Mouse (Mus musculus): ENCODE results near the gene Agbl3. TPM values are rescaled to one million over a fixed set of nuclear protein-coding genes. Genes with fewer than 3 reads are reported as not detected.

Agbl3 gene
- total and polyA plus RNA-seq, 2 experiments from 2014 or later, result 20.7 to 23.3 TPM

- H3K9me3 ChIP-seq (ENCODE audit: low read length), result no peaks in the 10 kb centered on the region
- peaks cover 9% of the 10 kb centered on the region; the same call in 1 of the 2 replicates for H3K4me1 ChIP-seq (ENCODE audit: insufficient read depth, low read length)
- 30% methylated on average over 2 of the region's 2 CpGs for WGBS
- H3K27me3 ChIP-seq (ENCODE audit: insufficient read depth, low read length), result no peaks in the 10 kb centered on the region
- ATAC-seq (ENCODE audit: low FRiP score) (no peak), DNase-seq (ENCODE audit: low spot score) (no peak)
- 0 out of 2 replicates have a peak overlapping the region, but pooled peaks have one; percentile 80 for H3K9ac ChIP-seq (replicated peaks; ENCODE audit: low read length, poor library complexity, severe bottlenecking)
- TF ChIP-seq CTCF (IDR thresholded peaks at IDR 0.05), result no peak
- peak overlapping the region; percentile 43; the same call in 1 of the 2 replicates for H3K27ac ChIP-seq (ENCODE audit: low read depth, low read length)
- peaks cover 7% of the 10 kb centered on the region; the same call in 1 of the 2 replicates for H3K36me3 ChIP-seq (ENCODE audit: insufficient read depth, low read length)
- H3K4me3 ChIP-seq (ENCODE audit: low read depth, low read length), result peak overlapping the region; percentile 58
- peak overlapping the region; percentile 62 for H3K4me2 ChIP-seq (ENCODE audit: low read depth, low read length, poor library complexity, severe bottlenecking)
Measured at GRCm38 (mm10) chr6:34876835-34877156, 96.6 kb downstream of the Agbl3 start.

- ATAC-seq (ENCODE audit: low FRiP score), result peak; percentile 93
- peaks cover 9% of the 10 kb centered on the region; the same call in 1 of the 2 replicates for H3K4me1 ChIP-seq (ENCODE audit: insufficient read depth, low read length)
Measured at GRCm38 (mm10) chr6:34877509-34878321, 97.5 kb downstream of the Agbl3 start, which contains the start of gene Cyren. Cyren (minus strand) TSS chr6:34878060.

GRCm38 (mm10) chr6:34879101-34879740, 99.0 kb downstream of the Agbl3 start:
- Histone ChIP-seq H3K27ac (ENCODE audit: low read depth, low read length) (no peak overlapping the region), H3K9me3 (ENCODE audit: low read length) (no peaks in the 10 kb centered on the region)

More at GRCm38 (mm10) chr6:34877509-34878321, 97.5 kb downstream of the Agbl3 start, which contains the start of gene Cyren:
- peak within 1 kb of the TSS; percentile 62 for H3K4me2 ChIP-seq (ENCODE audit: low read depth, low read length, poor library complexity, severe bottlenecking)
- H3K9ac ChIP-seq (replicated peaks; ENCODE audit: low read length, poor library complexity, severe bottlenecking), result peak within 1 kb of the TSS; percentile 80
- no peaks in the 10 kb centered on the region for H3K27me3 ChIP-seq (ENCODE audit: insufficient read depth, low read length)
- H3K27ac ChIP-seq (ENCODE audit: low read depth, low read length), result peak within 1 kb of the TSS; percentile 88
- WGBS, result under 1% methylated on average over 55 of the region's 56 CpGs
- peaks cover 7% of the 10 kb centered on the region; the same call in 1 of the 2 replicates for H3K36me3 ChIP-seq (ENCODE audit: insufficient read depth, low read length)
- H3K9me3 ChIP-seq (ENCODE audit: low read length), result no peaks in the 10 kb centered on the region
- H3K4me3 ChIP-seq (ENCODE audit: low read depth, low read length), result peak within 1 kb of the TSS; percentile 58
- peak; percentile 63 for TF ChIP-seq CTCF (IDR thresholded peaks at IDR 0.05)
- DNase-seq (ENCODE audit: low spot score), result peak; percentile 95

DNA sequence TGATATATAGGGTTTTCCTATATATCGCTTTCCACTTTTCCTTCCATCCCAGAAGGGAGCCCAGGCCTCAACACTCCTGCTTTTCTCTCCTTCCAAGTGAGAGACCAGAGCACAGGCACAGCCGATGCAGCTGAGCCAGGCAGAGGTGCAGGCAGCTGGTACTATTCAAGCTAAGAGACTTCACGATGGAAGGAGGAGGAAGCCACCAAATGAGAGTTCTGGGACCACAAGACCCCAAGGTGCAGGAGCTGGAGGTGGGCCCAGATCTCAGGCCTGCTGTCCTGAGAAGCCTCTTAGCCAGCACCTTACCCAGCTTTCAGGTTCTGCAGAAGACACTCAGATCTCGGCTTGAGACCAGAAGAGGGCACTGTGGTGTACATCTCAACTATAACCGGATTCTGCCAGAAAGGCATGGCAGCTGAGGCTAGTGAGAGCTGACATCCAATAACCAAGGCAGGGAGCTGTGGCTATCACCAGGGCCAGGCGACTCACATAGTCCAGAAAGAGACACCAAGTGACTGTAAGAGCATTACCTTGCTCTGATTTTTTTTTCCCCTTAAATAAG, 99.8 kb downstream of the Agbl3 start:
- Histone ChIP-seq H3K27ac (ENCODE audit: low read depth, low read length) (no peak overlapping the region), H3K4me3 (ENCODE audit: low read depth, low read length) (no peak overlapping the region), H3K27me3 (ENCODE audit: insufficient read depth, low read length) (no peaks in the 10 kb centered on the region), H3K36me3 (ENCODE audit: insufficient read depth, low read length) (peaks cover 20% of the 10 kb centered on the region), H3K4me1 (ENCODE audit: insufficient read depth, low read length) (peaks cover 9% of the 10 kb centered on the region; the same call in 1 of the 2 replicates), H3K4me2 (ENCODE audit: low read depth, low read length, poor library complexity, severe bottlenecking) (no peak overlapping the region), H3K9ac (replicated peaks; ENCODE audit: low read length, poor library complexity, severe bottlenecking) (no peak overlapping the region), H3K9me3 (ENCODE audit: low read length) (no peaks in the 10 kb centered on the region)
- TF ChIP-seq CTCF (IDR thresholded peaks at IDR 0.05), result peak; percentile 72
- WGBS, result 58% methylated on average over 6 of the region's 6 CpGs
- peak; percentile 64 for DNase-seq (ENCODE audit: low spot score)
- no peak for ATAC-seq (ENCODE audit: low FRiP score)

More at GRCm38 (mm10) chr6:34879101-34879740, 99.0 kb downstream of the Agbl3 start:
- Histone ChIP-seq H3K27me3 (ENCODE audit: insufficient read depth, low read length) (no peaks in the 10 kb centered on the region), H3K4me3 (ENCODE audit: low read depth, low read length) (no peak overlapping the region), H3K4me2 (ENCODE audit: low read depth, low read length, poor library complexity, severe bottlenecking) (no peak overlapping the region), H3K9ac (replicated peaks; ENCODE audit: low read length, poor library complexity, severe bottlenecking) (0 out of 2 replicates have a peak overlapping the region, but pooled peaks have one; percentile 4), H3K36me3 (ENCODE audit: insufficient read depth, low read length) (peaks cover 13% of the 10 kb centered on the region), H3K4me1 (ENCODE audit: insufficient read depth, low read length) (peaks cover 9% of the 10 kb centered on the region; the same call in 1 of the 2 replicates)
- DNase-seq (ENCODE audit: low spot score), result no peak
- ATAC-seq (ENCODE audit: low FRiP score), result no peak
- 88% methylated on average over 16 of the region's 16 CpGs for WGBS
- TF ChIP-seq CTCF (IDR thresholded peaks at IDR 0.05), result no peak

DNA sequence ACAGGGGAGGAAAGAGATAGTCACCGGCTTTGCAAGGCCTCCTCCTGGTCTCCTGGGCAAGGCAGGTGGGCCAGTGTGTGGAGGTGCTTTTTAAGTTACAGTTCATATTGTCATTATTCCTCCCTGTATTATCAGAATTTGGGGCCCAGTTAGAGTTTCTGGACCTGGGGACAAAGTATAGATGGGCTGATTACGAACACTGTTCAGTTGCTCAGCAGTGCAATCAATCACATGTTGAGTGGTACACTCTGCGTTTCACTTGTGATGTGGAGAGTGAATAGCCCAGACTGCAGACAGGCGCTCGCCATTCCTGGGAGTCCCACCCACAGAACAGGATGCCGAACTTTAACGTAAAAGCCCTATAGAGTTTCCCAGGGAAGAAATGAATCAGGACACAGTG, 104.5 kb downstream of the Agbl3 start:
- Histone ChIP-seq H3K9me3 (ENCODE audit: low read length) (no peaks in the 10 kb centered on the region), H3K4me3 (ENCODE audit: low read depth, low read length) (no peak overlapping the region), H3K4me2 (ENCODE audit: low read depth, low read length, poor library complexity, severe bottlenecking) (no peak overlapping the region), H3K27ac (ENCODE audit: low read depth, low read length) (no peak overlapping the region), H3K36me3 (ENCODE audit: insufficient read depth, low read length) (peaks cover 39% of the 10 kb centered on the region), H3K4me1 (ENCODE audit: insufficient read depth, low read length) (no peaks in the 10 kb centered on the region), H3K9ac (replicated peaks; ENCODE audit: low read length, poor library complexity, severe bottlenecking) (no peak overlapping the region), H3K27me3 (ENCODE audit: insufficient read depth, low read length) (no peaks in the 10 kb centered on the region)
- no peak for TF ChIP-seq CTCF (IDR thresholded peaks at IDR 0.05)
- ATAC-seq (ENCODE audit: low FRiP score) (no peak), DNase-seq (ENCODE audit: low spot score) (no peak)
- WGBS, result 96% methylated on average over 7 of the region's 7 CpGs
